ENCODE assay signal across 23 mouse cellular contexts in genomic region chr4:57599946-57600345, GRCm38 (mm10). TPM values are rescaled to one million over a fixed set of nuclear protein-coding genes. Genes with fewer than 3 reads are reported as not detected.
DNase-seq lines count a peak whose midpoint lies in the region; ATAC-seq and TF ChIP-seq lines count a peak whose summit lies in the region.
"Had no signal": no experiment of that assay in that cellular context is flagged by ENCODE, and none has a peak within 500 bp of the region (broad histone marks: within the 10 kb centered on the region; RNA-seq: fewer than 3 reads in every experiment).

No protein-coding gene starts in this region.

- no peak overlapping the region for H3K4me2 ChIP-seq in heart, embryonic 11.5 days
- H3K4me2 ChIP-seq in heart, embryonic 16.5 days (ENCODE audit: low read depth, low read length) = no peak overlapping the region
- H3K4me2 ChIP-seq in lung, embryonic 16.5 days (ENCODE audit: low read depth, low read length) = no peak overlapping the region
- H3K4me2 ChIP-seq: embryonic facial prominence, embryonic 15.5 days; hindbrain, embryonic 12.5 days had no signal

- 80% methylated on average over 6 of the region's 6 CpGs for WGBS in heart, embryonic 11.5 days (ENCODE audit: insufficient replicate concordance)
- WGBS in heart, embryonic 16.5 days = 82% methylated on average over 6 of the region's 6 CpGs
- 87% methylated on average over 6 of the region's 6 CpGs for WGBS in lung, embryonic 16.5 days
- 87% methylated on average over 6 of the region's 6 CpGs for WGBS in lung, adult 2 months

- peaks cover 62% of the 10 kb centered on the region for H3K4me1 ChIP-seq in heart, embryonic 11.5 days (ENCODE audit: control insufficient read depth, insufficient read depth, low read length)
- H3K4me1 ChIP-seq in heart, embryonic 16.5 days (ENCODE audit: control insufficient read depth, insufficient read depth, low read length) = peaks cover 52% of the 10 kb centered on the region
- peaks cover 9% of the 10 kb centered on the region; the same call in 1 of the 2 replicates for H3K4me1 ChIP-seq in lung, embryonic 16.5 days (replicated peaks; ENCODE audit: control insufficient read depth, insufficient read depth, low read length)
- no peaks in the 10 kb centered on the region for H3K4me1 ChIP-seq in lung, adult 2 months (ENCODE audit: control insufficient read depth, insufficient read depth, low read length)
- H3K4me1 ChIP-seq: hindbrain, embryonic 12.5 days had no signal

- H3K27me3 ChIP-seq in heart, embryonic 11.5 days (ENCODE audit: control insufficient read depth, insufficient read depth, low read length) = no peaks in the 10 kb centered on the region
- H3K27me3 ChIP-seq in heart, embryonic 16.5 days (ENCODE audit: control insufficient read depth, insufficient read depth, low read length) = no peaks in the 10 kb centered on the region
- H3K27me3 ChIP-seq in lung, embryonic 16.5 days (ENCODE audit: control insufficient read depth, insufficient read depth, low read depth, low read length) = no peaks in the 10 kb centered on the region
- H3K27me3 ChIP-seq: embryonic facial prominence, embryonic 15.5 days; hindbrain, embryonic 12.5 days had no signal

- TF ChIP-seq POLR2A in lung, adult 2 months (IDR thresholded peaks at IDR 0.05; ENCODE audit: borderline replicate concordance, extremely low read depth, low read depth, low read length) = no peak

- no peak overlapping the region for H3K4me3 ChIP-seq in heart, embryonic 11.5 days (ENCODE audit: low read depth, low read length)
- no peak overlapping the region for H3K4me3 ChIP-seq in heart, embryonic 16.5 days (ENCODE audit: low read length)
- no peak overlapping the region for H3K4me3 ChIP-seq in lung, embryonic 16.5 days (ENCODE audit: low read length)
- no peak overlapping the region for H3K4me3 ChIP-seq in lung, adult 2 months (replicated peaks; ENCODE audit: extremely low read depth, low read depth, low read length)
- H3K4me3 ChIP-seq: embryonic facial prominence, embryonic 15.5 days; erythroblast, embryonic 14.5 days; forebrain, embryonic 10.5 days; gastrocnemius, adult 2 months; hindbrain, embryonic 12.5 days had no signal

- H3K27ac ChIP-seq in heart, embryonic 11.5 days (ENCODE audit: low read depth, low read length) = 0 out of 2 replicates have a peak overlapping the region, but pooled peaks have one; percentile 8
- 0 out of 2 replicates have a peak overlapping the region, but pooled peaks have one; percentile 2 for H3K27ac ChIP-seq in heart, embryonic 16.5 days (ENCODE audit: low read length)
- peak overlapping the region; percentile 71 for H3K27ac ChIP-seq in lung, embryonic 16.5 days (ENCODE audit: low read length)
- H3K27ac ChIP-seq: embryonic facial prominence, embryonic 15.5 days; forebrain, embryonic 10.5 days; gastrocnemius, adult 2 months; hindbrain, embryonic 12.5 days had no signal

- no peaks in the 10 kb centered on the region for H3K9me3 ChIP-seq in heart, embryonic 11.5 days (replicated peaks; ENCODE audit: control insufficient read depth, low read length)
- no peaks in the 10 kb centered on the region for H3K9me3 ChIP-seq in heart, embryonic 16.5 days (replicated peaks; ENCODE audit: control insufficient read depth, low read length)
- H3K9me3 ChIP-seq in lung, embryonic 16.5 days (ENCODE audit: control insufficient read depth, low read length) = no peaks in the 10 kb centered on the region
- H3K9me3 ChIP-seq: embryonic facial prominence, embryonic 15.5 days; forebrain, embryonic 10.5 days; hindbrain, embryonic 12.5 days had no signal

- no peaks in the 10 kb centered on the region for H3K36me3 ChIP-seq in heart, embryonic 11.5 days (ENCODE audit: control insufficient read depth, insufficient read depth, low read length)
- H3K36me3 ChIP-seq in heart, embryonic 16.5 days (ENCODE audit: control insufficient read depth, insufficient read depth) = no peaks in the 10 kb centered on the region
- H3K36me3 ChIP-seq in lung, embryonic 16.5 days (ENCODE audit: control insufficient read depth, insufficient read depth, low read length) = no peaks in the 10 kb centered on the region
- H3K36me3 ChIP-seq: embryonic facial prominence, embryonic 15.5 days; forebrain, embryonic 10.5 days; hindbrain, embryonic 12.5 days had no signal

- intact Hi-C loops in heart, postnatal 25 days (cut with DNase I) = no loop called here

- no peak for TF ChIP-seq CTCF in lung, adult 2 months (IDR thresholded peaks at IDR 0.05; ENCODE audit: insufficient read depth, low read length)

- peak; percentile 53 for DNase-seq in adrenal gland, postnatal 10 days
- DNase-seq in adrenal gland, adult 8-10 months = no peak
- DNase-seq in heart, postnatal 25 days (ENCODE audit: low spot score) = no peak
- DNase-seq in heart, postnatal 4 days = no peak
- no peak for DNase-seq in lung, adult 2 months
- DNase-seq: cerebellum, adult 11 months; cerebellum, adult 8-10 months; embryo, embryonic 11 days; gastrocnemius, postnatal 25 days; kidney, adult 8-10 months had no signal

- ATAC-seq in heart, embryonic 11.5 days (replicated peaks; ENCODE audit: insufficient number of reproducible peaks, low FRiP score, low TSS enrichment) = no peak
- no peak for ATAC-seq in heart, embryonic 16.5 days (replicated peaks; ENCODE audit: extremely low read depth, insufficient read depth, low FRiP score)
- ATAC-seq in lung, embryonic 16.5 days (ENCODE audit: low read depth) = no peak
- ATAC-seq: forebrain, embryonic 14.5 days; inflammation-experienced regulatory T-cells, adult 6 months; intestine, postnatal 0 days had no signal

- no peak overlapping the region for H3K9ac ChIP-seq in heart, embryonic 11.5 days (ENCODE audit: low read depth, low read length)
- no peak overlapping the region for H3K9ac ChIP-seq in heart, embryonic 16.5 days (ENCODE audit: low read length)
- no peak overlapping the region for H3K9ac ChIP-seq in lung, embryonic 16.5 days (ENCODE audit: low read length)
- H3K9ac ChIP-seq: embryonic facial prominence, embryonic 15.5 days; hindbrain, embryonic 12.5 days had no signal

RNA-seq across cellular contexts. Expression of gene Pakap, which starts 32.0 kb away (rescaled TPM):
- total RNA-seq in adrenal gland, postnatal 10 days (2021) = 10 to 100 TPM; 41.1 to 45.9 TPM
- total RNA-seq in adrenal gland, adult 8-10 months (2022) = 10 to 100 TPM; 35.3 to 97.4 (median 63.1) TPM
- polyA plus RNA-seq in heart, embryonic 11.5 days (2014; fragmentation: Nextera tagmentation; extraction: Ambion mirVana) = 46.0 and 64.7 TPM in 2 replicates
- total RNA-seq in heart, postnatal 25 days (2021) = 10 to 100 TPM; 37.4 to 44.3 TPM
- 57.5 and 60.2 TPM in 2 replicates for polyA plus RNA-seq in heart, embryonic 16.5 days (2015; fragmentation: Nextera tagmentation; extraction: Ambion mirVana)
- total RNA-seq in heart, postnatal 4 days (2021) = 10 to 100 TPM; 73.5 to 80.4 TPM
- polyA plus RNA-seq in lung, embryonic 16.5 days (2015; fragmentation: Nextera tagmentation; extraction: Ambion mirVana) = 45.7 and 50.0 TPM in 2 replicates
- 1.6 and 2.7 TPM in 2 replicates for polyA plus RNA-seq in lung, adult 2 months (2012; rRNA removed)
- total RNA-seq: common myeloid progenitor, adult 5-6 weeks; MEL had no signal
- polyA plus RNA-seq: erythroblast, embryonic 14.5 days had no signal

Comparison
In these comparisons a context has a peak if more than half of its experiments do, and no peak if none do; other contexts are left out.
1. H3K27ac ChIP-seq: peak in every context shown above with its lines; median percentile 71 in lung, embryonic 16.5 days; 8 in heart, embryonic 11.5 days; 2 in heart, embryonic 16.5 days.